Mouse (Mus musculus) embryonic facial prominence, embryonic 10.5 days (tissue): ENCODE measurements around the gene Lin7a. TPM values are rescaled to one million over a fixed set of nuclear protein-coding genes. Genes with fewer than 3 reads are reported as not detected.
"Not testable (repeated sequence)": the region's sequence is repeated elsewhere in the genome, so short reads cannot be mapped to it uniquely, and the experiment has no call there.

Experiments
- DNase-seq: peaks from one replicate; pipeline ENCODE4 v3.0.0-alpha.2; 2017; ENCODE audit warnings: low spot score
- H3K27ac ChIP-seq: fragments of 300-500 bp; sonication (generic); replicated peaks from 2 replicates; pipeline ENCODE4 v1.5.1; 2016; ENCODE audit warnings: mild to moderate bottlenecking
- H3K27me3 ChIP-seq: fragments of 300-500 bp; sonication (generic); replicated peaks from 2 replicates; pipeline ENCODE4 v1.6.1; 2016; ENCODE audit warnings: low read depth, mild to moderate bottlenecking; ENCODE audit not compliant: poor library complexity, severe bottlenecking
- H3K36me3 ChIP-seq: fragments of 300-500 bp; sonication (generic); replicated peaks from 2 replicates; pipeline ENCODE4 v1.6.1; 2016; ENCODE audit warnings: mild to moderate bottlenecking, moderate library complexity
- H3K4me1 ChIP-seq: fragments of 300-500 bp; sonication (generic); 2 replicates; pipeline ENCODE4 v1.6.1; 2016
- H3K4me3 ChIP-seq: fragments of 300-500 bp; sonication (generic); 2 replicates; pipeline ENCODE4 v1.5.1; 2016; ENCODE audit warnings: mild to moderate bottlenecking, moderate library complexity
- H3K9me3 ChIP-seq: fragments of 300-500 bp; sonication (generic); 2 replicates; pipeline ENCODE4 v1.6.1; 2016; ENCODE audit warnings: mild to moderate bottlenecking
- WGBS: fragments of 180-500 bp; shearing (Covaris S2); methylation state at CpG from one replicate; pipeline ENCODE4 v1.1.7; 2016; 5-methylcytosine and 5-hydroxymethylcytosine counted together
- polyA plus RNA-seq: library from polyadenylated mRNA; unstranded; fragments of >200 nt; fragmentation: Nextera tagmentation; extraction: Ambion mirVana; gene quantifications from 2 replicates; pipeline ENCODE4 v1.2.1, GENCODE M21; 2016

The Lin7a gene
- polyA plus RNA-seq, 1 experiment from 2014 or later: 2.0 TPM

DNA sequence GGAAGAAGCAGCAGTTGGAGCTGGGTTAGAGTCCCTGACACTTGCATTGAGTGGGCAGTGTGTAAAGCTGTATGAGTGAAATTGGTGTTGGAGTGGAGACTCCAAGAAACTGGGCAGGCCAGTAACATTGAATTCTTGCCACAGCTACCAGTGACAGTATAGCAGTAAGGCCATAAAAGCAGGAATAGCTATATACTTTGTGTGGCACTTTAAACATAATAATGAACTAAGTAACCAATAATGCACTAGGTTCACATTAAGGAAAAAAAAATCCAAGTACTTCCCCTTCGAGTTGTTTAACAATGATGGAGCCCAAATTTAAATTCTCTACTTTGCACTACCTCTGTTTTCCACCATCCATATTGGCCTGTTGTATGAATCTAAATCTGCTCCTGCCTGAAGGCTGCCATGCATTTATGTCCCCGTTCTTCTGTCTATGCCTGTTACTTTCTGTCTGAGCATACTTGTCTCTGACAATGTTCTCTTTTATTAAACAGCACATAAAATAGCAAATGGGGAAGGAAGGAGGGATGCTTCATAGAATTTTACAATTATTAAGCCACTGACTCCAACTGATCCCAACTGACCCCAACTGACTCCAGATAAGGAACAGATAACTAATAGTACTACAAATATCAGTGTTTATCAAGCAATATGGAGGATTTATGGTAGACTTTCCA lies 31.7 kb upstream of the Lin7a start:
- Histone ChIP-seq H3K27me3 (no peaks in the 10 kb centered on the region), H3K9me3 (no peaks in the 10 kb centered on the region), H3K4me1 (no peaks in the 10 kb centered on the region), H3K27ac (no peak overlapping the region), H3K36me3 (no peaks in the 10 kb centered on the region), H3K4me3 (no peak overlapping the region)
- 88% methylated on average over 2 of the region's 2 CpGs for WGBS
- DNase-seq: no peak

GRCm38 (mm10) chr10:107240446-107240845 lies 31.0 kb upstream of the Lin7a start:
- Histone ChIP-seq H3K27ac (no peak overlapping the region), H3K36me3 (no peaks in the 10 kb centered on the region), H3K4me3 (no peak overlapping the region), H3K27me3 (no peaks in the 10 kb centered on the region), H3K4me1 (no peaks in the 10 kb centered on the region), H3K9me3 (no peaks in the 10 kb centered on the region)
- 78% methylated on average over 1 of the region's 1 CpGs for WGBS
- DNase-seq: no peak

GRCm38 (mm10) chr10:107240986-107241385 lies 30.5 kb upstream of the Lin7a start:
- Histone ChIP-seq H3K4me3 (no peak overlapping the region), H3K9me3 (no peaks in the 10 kb centered on the region), H3K27me3 (no peaks in the 10 kb centered on the region), H3K36me3 (no peaks in the 10 kb centered on the region), H3K4me1 (no peaks in the 10 kb centered on the region), H3K27ac (no peak overlapping the region)
- no peak for DNase-seq
- 89% methylated on average over 3 of the region's 3 CpGs for WGBS

DNA sequence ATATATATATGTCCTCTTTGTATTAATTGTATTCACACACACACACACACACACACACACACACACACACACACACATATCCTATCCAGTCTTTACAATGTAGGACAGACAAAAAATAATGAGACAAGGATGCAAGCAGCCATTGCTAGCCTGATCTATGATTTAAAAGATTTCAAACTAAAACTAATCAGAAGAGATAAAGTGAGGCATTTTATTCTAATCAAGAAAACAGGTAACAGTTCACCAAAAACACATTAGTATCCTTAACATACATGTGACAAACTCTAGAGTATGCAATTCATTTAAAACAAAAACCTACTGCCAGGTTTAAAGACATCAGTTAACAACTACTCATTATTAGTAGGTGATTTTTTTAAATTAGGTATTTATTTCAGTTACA lies 30.1 kb upstream of the Lin7a start:
- no peak for DNase-seq
- Histone ChIP-seq H3K27me3 (no peaks in the 10 kb centered on the region), H3K27ac (no peak overlapping the region), H3K36me3 (no peaks in the 10 kb centered on the region), H3K4me3 (no peak overlapping the region), H3K9me3 (no peaks in the 10 kb centered on the region), H3K4me1 (no peaks in the 10 kb centered on the region)

DNA sequence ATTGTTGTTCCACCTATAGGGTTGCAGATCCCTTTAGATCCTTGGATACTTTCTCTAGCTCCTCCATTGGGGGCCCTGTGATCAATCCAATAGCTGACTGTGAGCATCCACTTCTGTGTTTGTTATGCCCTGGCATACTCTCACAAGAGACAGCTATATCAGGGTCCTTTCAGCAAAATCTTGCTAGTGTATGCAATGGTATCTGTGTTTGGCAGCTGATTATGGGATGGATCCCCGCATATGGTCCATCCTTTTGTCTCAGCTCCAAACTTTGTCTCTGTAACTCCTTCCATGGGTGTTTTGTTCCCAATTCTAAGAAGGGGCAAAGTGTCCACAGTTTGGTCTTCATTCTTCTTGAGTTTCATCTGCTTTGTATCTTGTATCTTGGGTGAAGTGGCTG lies 29.5 kb upstream of the Lin7a start:
- H3K4me1 ChIP-seq, H3K4me3 ChIP-seq, DNase-seq, H3K9me3 ChIP-seq, H3K27ac ChIP-seq, H3K27me3 ChIP-seq, H3K36me3 ChIP-seq: not testable (repeated sequence)
- WGBS: 95% methylated on average over 1 of the region's 1 CpGs

GRCm38 (mm10) chr10:107242696-107243400 lies 28.6 kb upstream of the Lin7a start:
- WGBS: 83% methylated on average over 1 of the region's 1 CpGs
- H3K4me3 ChIP-seq: no peak overlapping the region
- DNase-seq: no peak
- no peaks in the 10 kb centered on the region for H3K27me3 ChIP-seq
- H3K4me1 ChIP-seq: no peaks in the 10 kb centered on the region
- no peaks in the 10 kb centered on the region for H3K9me3 ChIP-seq
- H3K36me3 ChIP-seq: no peaks in the 10 kb centered on the region
- H3K27ac ChIP-seq: no peak overlapping the region

- no peak overlapping the region for H3K4me3 ChIP-seq
- WGBS: 80% methylated on average over 2 of the region's 2 CpGs
- no peaks in the 10 kb centered on the region for H3K27me3 ChIP-seq
- H3K9me3 ChIP-seq: no peaks in the 10 kb centered on the region
- H3K4me1 ChIP-seq: no peaks in the 10 kb centered on the region
- DNase-seq: no peak
- H3K36me3 ChIP-seq: no peaks in the 10 kb centered on the region
- H3K27ac ChIP-seq: no peak overlapping the region
Observed at GRCm38 (mm10) chr10:107244211-107244610, 27.3 kb upstream of the Lin7a start.

DNA sequence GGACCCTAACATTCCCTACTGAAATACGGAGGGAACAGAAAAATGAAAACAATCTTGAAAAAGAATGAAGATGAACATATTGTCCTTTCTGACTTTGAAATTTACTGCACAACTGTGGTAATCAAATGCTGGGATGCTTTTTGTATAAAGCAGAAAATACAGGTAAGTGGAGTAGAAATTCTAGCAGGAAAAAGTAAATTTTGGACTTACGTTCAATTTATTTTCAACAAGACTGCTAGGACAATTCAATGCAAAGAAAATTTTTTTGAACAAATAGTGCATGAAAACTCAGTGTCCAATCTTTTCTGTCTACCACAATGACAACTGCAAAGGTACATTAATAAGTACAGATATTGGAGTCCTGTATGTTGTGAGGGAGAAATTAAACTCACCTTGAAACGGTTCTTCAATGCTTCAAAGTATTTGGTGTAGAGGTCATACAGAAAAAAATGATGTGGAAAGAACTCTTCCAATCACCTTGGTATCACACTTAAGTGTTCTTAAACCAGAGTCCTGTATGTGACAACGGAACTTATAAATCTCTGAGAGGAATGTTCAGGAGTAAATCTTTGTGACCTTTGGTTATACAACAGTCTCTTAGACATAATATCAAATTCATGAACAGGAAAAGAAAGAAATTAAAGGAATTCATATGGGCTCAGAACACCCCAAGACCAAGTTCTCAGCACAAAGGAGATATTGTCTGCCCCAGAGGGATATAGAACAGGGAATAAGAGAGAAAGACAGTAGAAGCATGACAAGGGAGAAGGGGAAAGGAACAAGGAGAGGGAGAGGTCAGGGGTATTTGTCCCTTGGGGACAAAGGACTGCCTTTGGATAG lies 26.6 kb upstream of the Lin7a start:
- WGBS: 93% methylated on average over 4 of the region's 4 CpGs

GRCm38 (mm10) chr10:107245531-107245840 lies 26.0 kb upstream of the Lin7a start:
- no peak for DNase-seq
- Histone ChIP-seq H3K4me3 (no peak overlapping the region), H3K4me1 (0 out of 2 replicates have a peak, but pooled peaks cover 3% of the 10 kb centered on the region), H3K27me3 (no peaks in the 10 kb centered on the region), H3K27ac (no peak overlapping the region), H3K9me3 (no peaks in the 10 kb centered on the region), H3K36me3 (no peaks in the 10 kb centered on the region)
- WGBS: 79% methylated on average over 2 of the region's 2 CpGs

More for the DNA sequence above, 26.6 kb upstream of the Lin7a start:
- no peaks in the 10 kb centered on the region for H3K9me3 ChIP-seq
- H3K4me1 ChIP-seq: 0 out of 2 replicates have a peak, but pooled peaks cover 3% of the 10 kb centered on the region
- H3K36me3 ChIP-seq: no peaks in the 10 kb centered on the region
- no peak overlapping the region for H3K4me3 ChIP-seq
- H3K27ac ChIP-seq: no peak overlapping the region
- no peak for DNase-seq
- H3K27me3 ChIP-seq: no peaks in the 10 kb centered on the region

GRCm38 (mm10) chr10:107245961-107246460 lies 25.5 kb upstream of the Lin7a start:
- no peak overlapping the region for H3K4me3 ChIP-seq
- H3K27ac ChIP-seq: no peak overlapping the region
- H3K27me3 ChIP-seq: no peaks in the 10 kb centered on the region
- H3K9me3 ChIP-seq: no peaks in the 10 kb centered on the region
- DNase-seq: no peak
- H3K4me1 ChIP-seq: 0 out of 2 replicates have a peak, but pooled peaks cover 3% of the 10 kb centered on the region
- H3K36me3 ChIP-seq: no peaks in the 10 kb centered on the region
- 87% methylated on average over 2 of the region's 2 CpGs for WGBS

DNA sequence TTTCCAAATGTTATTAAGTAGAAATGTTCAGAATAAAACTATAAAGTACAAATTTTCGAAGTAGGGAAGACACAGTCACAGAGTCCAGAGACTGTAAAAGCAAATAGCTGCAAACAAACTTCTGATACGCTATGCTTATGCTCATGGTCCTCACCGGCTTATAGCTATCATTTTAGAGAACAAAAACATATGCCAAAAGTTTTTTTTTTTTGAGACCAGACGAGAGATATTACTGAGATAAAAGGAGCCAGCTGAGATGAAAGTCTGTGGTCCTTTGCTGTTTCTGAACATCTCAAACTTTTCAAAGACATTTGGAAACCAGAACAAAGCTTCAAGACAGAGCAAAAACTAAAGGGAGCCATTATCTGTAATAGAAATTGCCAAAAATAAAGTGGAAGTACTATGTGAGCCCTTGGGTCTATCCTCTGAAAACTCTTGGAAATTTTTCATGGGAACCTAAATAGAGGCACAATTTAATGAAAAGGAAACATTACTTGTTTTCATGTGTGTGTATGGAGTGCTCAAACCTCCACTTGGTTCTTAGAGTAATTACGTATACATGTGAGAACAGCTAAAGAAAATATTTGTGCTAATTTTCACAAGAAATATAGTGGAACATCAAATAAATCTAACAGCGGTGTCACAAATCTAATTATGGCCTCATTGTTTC lies 24.4 kb upstream of the Lin7a start:
- H3K27me3 ChIP-seq: no peaks in the 10 kb centered on the region
- H3K9me3 ChIP-seq: no peaks in the 10 kb centered on the region
- WGBS: 85% methylated on average over 6 of the region's 6 CpGs
- DNase-seq: no peak
- 0 out of 2 replicates have a peak, but pooled peaks cover 3% of the 10 kb centered on the region for H3K4me1 ChIP-seq
- H3K36me3 ChIP-seq: no peaks in the 10 kb centered on the region
- H3K27ac ChIP-seq: no peak overlapping the region
- H3K4me3 ChIP-seq: no peak overlapping the region

DNA sequence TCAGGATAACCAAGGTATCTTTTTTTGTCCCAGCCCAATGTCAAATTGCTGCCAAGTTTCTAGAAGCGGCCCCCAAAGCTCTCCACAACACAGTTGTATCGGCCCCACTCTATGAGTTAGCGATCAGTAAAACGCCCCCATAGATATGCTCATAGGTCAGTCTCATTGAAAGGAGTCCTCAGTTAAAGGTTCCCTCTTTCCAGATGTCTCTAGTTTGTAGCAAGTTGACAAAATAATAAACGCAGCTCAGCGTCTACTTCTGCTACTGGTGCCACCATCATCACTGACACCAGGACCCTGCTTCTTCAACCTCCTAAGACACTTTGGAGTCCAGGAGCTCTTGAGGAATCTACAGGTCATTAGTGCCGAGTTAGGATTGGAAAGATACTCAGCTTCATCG lies 23.0 kb upstream of the Lin7a start:
- no peak for DNase-seq
- Histone ChIP-seq H3K4me1 (0 out of 2 replicates have a peak, but pooled peaks cover 3% of the 10 kb centered on the region), H3K27me3 (no peaks in the 10 kb centered on the region), H3K36me3 (no peaks in the 10 kb centered on the region), H3K9me3 (no peaks in the 10 kb centered on the region), H3K27ac (no peak overlapping the region), H3K4me3 (no peak overlapping the region)
- 90% methylated on average over 8 of the region's 8 CpGs for WGBS
